Comparison of ENCODE assay signal across 9 mouse cellular contexts in the genomic region with DNA sequence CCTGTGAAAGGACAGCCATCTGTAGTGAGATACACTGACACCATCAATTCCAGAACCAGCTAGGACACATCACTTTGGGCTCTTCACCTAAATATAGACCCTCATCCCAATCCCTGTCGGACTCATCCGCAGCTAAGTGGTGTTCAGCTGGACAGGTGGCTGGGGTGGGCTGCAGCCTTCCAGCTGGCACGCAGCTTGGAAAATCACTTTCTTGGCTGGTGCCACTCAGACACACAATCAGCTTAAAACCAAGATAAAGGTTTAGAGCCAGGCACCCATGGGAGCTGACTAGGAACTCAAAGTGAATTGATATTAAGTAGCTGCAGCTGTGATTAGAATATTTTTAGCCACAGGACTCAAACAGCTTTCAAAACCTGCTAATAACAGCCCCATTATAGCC. TPM values are rescaled to one million over a fixed set of nuclear protein-coding genes. Genes with fewer than 3 reads are reported as not detected.
DNase-seq lines count a peak whose midpoint lies in the region; ATAC-seq and TF ChIP-seq lines count a peak whose summit lies in the region.
"Had no signal": no experiment of that assay in that cellular context is flagged by ENCODE, and none has a peak within 500 bp of the region (broad histone marks: within the 10 kb centered on the region; RNA-seq: fewer than 3 reads in every experiment).

No protein-coding gene starts in this region.

- TF ChIP-seq EP300 in heart, postnatal 0 days (IDR thresholded peaks at IDR 0.05; ENCODE audit: low read depth): peak; percentile 32; the same call in 1 of the 2 replicates

- no peak for DNase-seq in forebrain, embryonic 11.5 days (ENCODE audit: low spot score)
- DNase-seq in right cerebral cortex, postnatal 10 days (ENCODE audit: low spot score in 2 of 2): peak; percentile 32 to 55
- no peak for DNase-seq in right cerebral cortex, adult 2 months (ENCODE audit: low spot score in 2 of 2)
- peak; percentile 79 for DNase-seq in heart, postnatal 0 days (ENCODE audit: low spot score)
- DNase-seq in testis, postnatal 14 days (ENCODE audit: low spot score): peak; percentile 41
- DNase-seq in embryo, embryonic 10 days (ENCODE audit: low spot score): no peak
- DNase-seq in lung, adult 2 months: no peak
- DNase-seq: right cerebral cortex, postnatal 25 days had no signal

- peak overlapping the region; percentile 61 for H3K27ac ChIP-seq in forebrain, embryonic 13.5 days
- no peak overlapping the region for H3K27ac ChIP-seq in forebrain, embryonic 11.5 days (ENCODE audit: low read depth, low read length)
- H3K27ac ChIP-seq in heart, postnatal 0 days (ENCODE audit: low read depth): peak overlapping the region; percentile 96

- 0 out of 2 replicates have a peak, but pooled peaks have one; percentile 31 for ATAC-seq in forebrain, embryonic 13.5 days
- no peak for ATAC-seq in forebrain, embryonic 11.5 days (replicated peaks; ENCODE audit: low FRiP score)
- peak; percentile 58 for ATAC-seq in heart, postnatal 0 days (ENCODE audit: insufficient read depth, low read depth)

- TF ChIP-seq CTCF in heart, postnatal 0 days (IDR thresholded peaks at IDR 0.05; ENCODE audit: low read depth): no peak
- no peak for TF ChIP-seq CTCF in lung, adult 2 months (IDR thresholded peaks at IDR 0.05; ENCODE audit: insufficient read depth, low read length)

- peaks cover 10% of the 10 kb centered on the region for H3K4me1 ChIP-seq in forebrain, embryonic 13.5 days
- no peaks in the 10 kb centered on the region for H3K4me1 ChIP-seq in forebrain, embryonic 11.5 days (replicated peaks; ENCODE audit: control insufficient read depth, insufficient read depth, low read length)
- H3K4me1 ChIP-seq in heart, postnatal 0 days (ENCODE audit: control insufficient read depth, insufficient read depth): peaks cover 44% of the 10 kb centered on the region
- no peaks in the 10 kb centered on the region for H3K4me1 ChIP-seq in lung, adult 2 months (ENCODE audit: control insufficient read depth, insufficient read depth, low read length)

- no peak overlapping the region for H3K4me3 ChIP-seq in forebrain, embryonic 13.5 days
- no peak overlapping the region for H3K4me3 ChIP-seq in forebrain, embryonic 11.5 days (ENCODE audit: low read depth, low read length)
- H3K4me3 ChIP-seq in heart, postnatal 0 days (ENCODE audit: low read depth, low read length): no peak overlapping the region
- no peak overlapping the region for H3K4me3 ChIP-seq in lung, adult 2 months (replicated peaks; ENCODE audit: extremely low read depth, low read depth, low read length)

- WGBS in forebrain, embryonic 13.5 days: 73% methylated on average over 3 of the region's 3 CpGs
- WGBS in forebrain, embryonic 11.5 days: 87% methylated on average over 3 of the region's 3 CpGs
- 13% methylated on average over 3 of the region's 3 CpGs for WGBS in heart, postnatal 0 days
- 66% methylated on average over 3 of the region's 3 CpGs for WGBS in lung, adult 2 months

- no peaks in the 10 kb centered on the region for H3K27me3 ChIP-seq in forebrain, embryonic 13.5 days
- H3K27me3 ChIP-seq in forebrain, embryonic 11.5 days (ENCODE audit: control insufficient read depth, insufficient read depth, low read length): no peaks in the 10 kb centered on the region
- no peaks in the 10 kb centered on the region for H3K27me3 ChIP-seq in heart, postnatal 0 days (ENCODE audit: control insufficient read depth, insufficient read depth, low read length)

- no peaks in the 10 kb centered on the region for H3K9me3 ChIP-seq in forebrain, embryonic 13.5 days (replicated peaks)
- no peaks in the 10 kb centered on the region for H3K9me3 ChIP-seq in forebrain, embryonic 11.5 days (ENCODE audit: control insufficient read depth, low read length)
- no peaks in the 10 kb centered on the region for H3K9me3 ChIP-seq in heart, postnatal 0 days (replicated peaks; ENCODE audit: control insufficient read depth, low read length)

- H3K9ac ChIP-seq in forebrain, embryonic 13.5 days: no peak overlapping the region
- no peak overlapping the region for H3K9ac ChIP-seq in forebrain, embryonic 11.5 days (ENCODE audit: low read length)
- H3K9ac ChIP-seq in heart, postnatal 0 days (replicated peaks; ENCODE audit: low read depth, low read length): 0 out of 2 replicates have a peak overlapping the region, but pooled peaks have one; percentile 35

- no peak for TF ChIP-seq POLR2A in lung, adult 2 months (IDR thresholded peaks at IDR 0.05; ENCODE audit: borderline replicate concordance, extremely low read depth, low read depth, low read length)

- H3K36me3 ChIP-seq in forebrain, embryonic 13.5 days (ENCODE audit: poor library complexity, severe bottlenecking): peaks cover 38% of the 10 kb centered on the region
- no peaks in the 10 kb centered on the region for H3K36me3 ChIP-seq in forebrain, embryonic 11.5 days (ENCODE audit: control insufficient read depth, insufficient read depth, low read length)
- peaks cover 48% of the 10 kb centered on the region for H3K36me3 ChIP-seq in heart, postnatal 0 days (replicated peaks; ENCODE audit: control insufficient read depth, insufficient read depth, low read length)

- H3K4me2 ChIP-seq in forebrain, embryonic 13.5 days: no peak overlapping the region
- no peak overlapping the region for H3K4me2 ChIP-seq in forebrain, embryonic 11.5 days (ENCODE audit: low read depth, low read length, severe bottlenecking)
- peak overlapping the region; percentile 25; the same call in 1 of the 2 replicates for H3K4me2 ChIP-seq in heart, postnatal 0 days (ENCODE audit: low read depth, low read length)

RNA-seq across cellular contexts. Expression of gene Lysmd4, which starts 7.9 kb away (rescaled TPM):
- 21.7 and 23.2 TPM in 2 replicates for polyA plus RNA-seq in forebrain, embryonic 13.5 days (2015; fragmentation: Nextera tagmentation; extraction: Ambion mirVana)
- polyA plus RNA-seq in forebrain, embryonic 11.5 days (2014; fragmentation: Nextera tagmentation; extraction: Ambion mirVana): 12.4 and 13.3 TPM in 2 replicates
- 15.1 and 15.9 TPM in 2 replicates for total RNA-seq in heart, postnatal 0 days (2014; rRNA removed; ENCODE audit: low replicate concordance)
- 14.8 and 15.0 TPM in 2 replicates for polyA plus RNA-seq in heart, postnatal 0 days (2015; fragmentation: Nextera tagmentation; extraction: Ambion mirVana)
- polyA plus RNA-seq in lung, adult 2 months (2012; rRNA removed): 8.1 and 11.1 TPM in 2 replicates

Comparison
In these comparisons a context has a peak if more than half of its experiments do, and no peak if none do; other contexts are left out.
1. DNase-seq: peak in right cerebral cortex, postnatal 10 days (2 of 2), heart, postnatal 0 days (single experiment) and testis, postnatal 14 days (single experiment); none in forebrain, embryonic 11.5 days (single experiment), right cerebral cortex, adult 2 months (0 of 2), embryo, embryonic 10 days (single experiment) and lung, adult 2 months (single experiment).